Mouse (Mus musculus): ENCODE results near the gene Srsf2.
A peak's percentile ranks its signal among the peaks of the same experiment; 100 is the strongest.
"Not testable (repeated sequence)": the region's sequence is repeated elsewhere in the genome, so short reads cannot be mapped to it uniquely, and the experiment has no call there.

The Srsf2 gene

GRCm38 (mm10) chr11:116826550-116827504 is 26.1 kb downstream of the Srsf2 start:
- DNase-seq: no peak

- DNase-seq: no peak
Measured at GRCm38 (mm10) chr11:116825230-116825629, 27.7 kb downstream of the Srsf2 start.

GRCm38 (mm10) chr11:116823885-116824284 is 29.0 kb downstream of the Srsf2 start:
- DNase-seq: not testable (repeated sequence)

GRCm38 (mm10) chr11:116823255-116823654 is 29.6 kb downstream of the Srsf2 start:
- no peak for DNase-seq

GRCm38 (mm10) chr11:116822626-116823025 is 30.3 kb downstream of the Srsf2 start:
- no peak for DNase-seq

GRCm38 (mm10) chr11:116822215-116822614 is 30.7 kb downstream of the Srsf2 start:
- no peak for DNase-seq

- DNase-seq: no peak
Measured at GRCm38 (mm10) chr11:116821057-116821940, 31.6 kb downstream of the Srsf2 start.

- no peak for DNase-seq
Measured at GRCm38 (mm10) chr11:116819932-116820593, 32.8 kb downstream of the Srsf2 start.

- no peak for DNase-seq
Measured at GRCm38 (mm10) chr11:116818722-116819121, 34.2 kb downstream of the Srsf2 start.

GRCm38 (mm10) chr11:116817567-116817966 is 35.3 kb downstream of the Srsf2 start:
- no peak for DNase-seq

GRCm38 (mm10) chr11:116816769-116817168 is 36.1 kb downstream of the Srsf2 start:
- no peak for DNase-seq

- no peak for DNase-seq
Measured at GRCm38 (mm10) chr11:116814884-116815415, 37.9 kb downstream of the Srsf2 start.

- peak; percentile 52 to 58 for DNase-seq
Measured at GRCm38 (mm10) chr11:116814076-116814883, 38.6 kb downstream of the Srsf2 start.

- no peak for DNase-seq
Measured at GRCm38 (mm10) chr11:116813610-116814009, 39.3 kb downstream of the Srsf2 start.

- no peak for DNase-seq
Measured at GRCm38 (mm10) chr11:116812793-116813529, 39.9 kb downstream of the Srsf2 start.

- DNase-seq: peak; percentile 42 to 46
Measured at GRCm38 (mm10) chr11:116810983-116811901, 41.7 kb downstream of the Srsf2 start.

- DNase-seq: no peak
Measured at GRCm38 (mm10) chr11:116810528-116810927, 42.4 kb downstream of the Srsf2 start.

- no peak for DNase-seq
Measured at GRCm38 (mm10) chr11:116809520-116809919, 43.4 kb downstream of the Srsf2 start.

- DNase-seq: no peak
Measured at GRCm38 (mm10) chr11:116808811-116809395, 44.0 kb downstream of the Srsf2 start.
